Mouse (Mus musculus): ENCODE results near the gene Epha1. TPM values are rescaled to one million over a fixed set of nuclear protein-coding genes. Genes with fewer than 3 reads are reported as not detected.

Gene Epha1
- polyA plus RNA-seq, 1 experiment from 2014 or later = 21.8 TPM

- H3K4me1 ChIP-seq (ENCODE audit: insufficient read depth, low read depth, low read length) = peaks cover 31% of the 10 kb centered on the region
- TF ChIP-seq EP300 (IDR thresholded peaks at IDR 0.05) (no peak), CTCF (IDR thresholded peaks at IDR 0.05) (no peak)
- DNase-seq (ENCODE audit: low spot score) (no peak), ATAC-seq (no peak)
- WGBS = 89% methylated on average over 1 of the region's 1 CpGs
- no peaks in the 10 kb centered on the region for H3K9me3 ChIP-seq (ENCODE audit: low read length)
- peaks cover 25% of the 10 kb centered on the region for H3K36me3 ChIP-seq (ENCODE audit: insufficient read depth, low read length)
- H3K27ac ChIP-seq (ENCODE audit: low read length) = peak overlapping the region; percentile 98; the same call in 1 of the 2 replicates
- H3K4me2 ChIP-seq (replicated peaks; ENCODE audit: low read depth, low read length) = peak overlapping the region; percentile 84
- H3K4me3 ChIP-seq (ENCODE audit: low read depth, low read length) = peak overlapping the region; percentile 99
- H3K27me3 ChIP-seq (replicated peaks; ENCODE audit: insufficient read depth, low read length) = no peaks in the 10 kb centered on the region
- H3K9ac ChIP-seq (replicated peaks; ENCODE audit: low read depth) = no peak overlapping the region
Measured at GRCm38 (mm10) chr6:42352486-42352846, 20.6 kb downstream of the Epha1 start.

- Histone ChIP-seq H3K4me1 (ENCODE audit: insufficient read depth, low read depth, low read length) (peaks cover 31% of the 10 kb centered on the region), H3K9me3 (ENCODE audit: low read length) (no peaks in the 10 kb centered on the region), H3K4me2 (replicated peaks; ENCODE audit: low read depth, low read length) (peak overlapping the region; percentile 84), H3K27ac (ENCODE audit: low read length) (peak overlapping the region; percentile 98; the same call in 1 of the 2 replicates), H3K27me3 (replicated peaks; ENCODE audit: insufficient read depth, low read length) (no peaks in the 10 kb centered on the region), H3K4me3 (ENCODE audit: low read depth, low read length) (peak overlapping the region; percentile 99), H3K36me3 (ENCODE audit: insufficient read depth, low read length) (peaks cover 19% of the 10 kb centered on the region; the same call in 1 of the 2 replicates), H3K9ac (replicated peaks; ENCODE audit: low read depth) (0 out of 2 replicates have a peak overlapping the region, but pooled peaks have one; percentile 16)
- ATAC-seq = no peak
- TF ChIP-seq CTCF (IDR thresholded peaks at IDR 0.05) (no peak), EP300 (IDR thresholded peaks at IDR 0.05) (no peak)
- 53% methylated on average over 7 of the region's 7 CpGs for WGBS
- no peak for DNase-seq (ENCODE audit: low spot score)
Measured at GRCm38 (mm10) chr6:42351776-42352485, 21.1 kb downstream of the Epha1 start.

GRCm38 (mm10) chr6:42350968-42351775 is 21.9 kb downstream of the Epha1 start:
- WGBS = 29% methylated on average over 13 of the region's 13 CpGs
- H3K4me3 ChIP-seq (ENCODE audit: low read depth, low read length) = peak overlapping the region; percentile 99
- TF ChIP-seq EP300 (IDR thresholded peaks at IDR 0.05) = no peak
- ATAC-seq = no peak
- peaks cover 31% of the 10 kb centered on the region for H3K4me1 ChIP-seq (ENCODE audit: insufficient read depth, low read depth, low read length)
- H3K36me3 ChIP-seq (ENCODE audit: insufficient read depth, low read length) = peaks cover 12% of the 10 kb centered on the region; the same call in 1 of the 2 replicates
- peak overlapping the region; percentile 84 for H3K4me2 ChIP-seq (replicated peaks; ENCODE audit: low read depth, low read length)
- peak overlapping the region; percentile 98 for H3K27ac ChIP-seq (ENCODE audit: low read length)
- DNase-seq (ENCODE audit: low spot score) = no peak
- no peaks in the 10 kb centered on the region for H3K27me3 ChIP-seq (replicated peaks; ENCODE audit: insufficient read depth, low read length)
- no peaks in the 10 kb centered on the region for H3K9me3 ChIP-seq (ENCODE audit: low read length)
- peak overlapping the region; percentile 96 for H3K9ac ChIP-seq (replicated peaks; ENCODE audit: low read depth)

GRCm38 (mm10) chr6:42350021-42350967 is 22.8 kb downstream of the Epha1 start:
- H3K4me1 ChIP-seq (ENCODE audit: insufficient read depth, low read depth, low read length) = peaks cover 31% of the 10 kb centered on the region
- ATAC-seq (0 out of 2 replicates have a peak, but pooled peaks have one; percentile 4), DNase-seq (ENCODE audit: low spot score) (peak; percentile 75)
- peak overlapping the region; percentile 96 for H3K9ac ChIP-seq (replicated peaks; ENCODE audit: low read depth)
- peak overlapping the region; percentile 99 for H3K4me3 ChIP-seq (ENCODE audit: low read depth, low read length)
- no peaks in the 10 kb centered on the region for H3K27me3 ChIP-seq (replicated peaks; ENCODE audit: insufficient read depth, low read length)
- H3K4me2 ChIP-seq (replicated peaks; ENCODE audit: low read depth, low read length) = peak overlapping the region; percentile 84
- H3K36me3 ChIP-seq (ENCODE audit: insufficient read depth, low read length) = peaks cover 6% of the 10 kb centered on the region; the same call in 1 of the 2 replicates
- peak overlapping the region; percentile 98 for H3K27ac ChIP-seq (ENCODE audit: low read length)
- TF ChIP-seq CTCF (IDR thresholded peaks at IDR 0.05) = peak; percentile 24; the same call in 1 of the 2 replicates
- TF ChIP-seq EP300 (IDR thresholded peaks at IDR 0.05) = no peak
- WGBS = 0% methylated on average over 44 of the region's 72 CpGs
- no peaks in the 10 kb centered on the region for H3K9me3 ChIP-seq (ENCODE audit: low read length)

GRCm38 (mm10) chr6:42349426-42350020 is 23.5 kb downstream of the Epha1 start, which contains the start of gene Zyx:
Zyx (plus strand) TSS chr6:42349630.
- TF ChIP-seq EP300 (IDR thresholded peaks at IDR 0.05) (peak; percentile 9; the same call in 1 of the 2 replicates), CTCF (IDR thresholded peaks at IDR 0.05) (peak; percentile 65)
- no peaks in the 10 kb centered on the region for H3K27me3 ChIP-seq (replicated peaks; ENCODE audit: insufficient read depth, low read length)
- no peaks in the 10 kb centered on the region for H3K9me3 ChIP-seq (ENCODE audit: low read length)
- peak within 1 kb of the TSS; percentile 96 for H3K9ac ChIP-seq (replicated peaks; ENCODE audit: low read depth)
- H3K27ac ChIP-seq (ENCODE audit: low read length) = peak within 1 kb of the TSS; percentile 98
- H3K4me2 ChIP-seq (replicated peaks; ENCODE audit: low read depth, low read length) = peak within 1 kb of the TSS; percentile 84
- DNase-seq (ENCODE audit: low spot score) (peak; percentile 99), ATAC-seq (peak; percentile 92)
- H3K36me3 ChIP-seq (ENCODE audit: insufficient read depth, low read length) = peaks cover under 1% of the 10 kb centered on the region; the same call in 1 of the 2 replicates
- peak within 1 kb of the TSS; percentile 99 for H3K4me3 ChIP-seq (ENCODE audit: low read depth, low read length)
- H3K4me1 ChIP-seq (ENCODE audit: insufficient read depth, low read depth, low read length) = peaks cover 26% of the 10 kb centered on the region; the same call in 1 of the 2 replicates
- WGBS = 0% methylated on average over 23 of the region's 36 CpGs

Measured in lung, postnatal 0 days (tissue).